ENCODE assay signal across 8 mouse cellular contexts in the genomic region with DNA sequence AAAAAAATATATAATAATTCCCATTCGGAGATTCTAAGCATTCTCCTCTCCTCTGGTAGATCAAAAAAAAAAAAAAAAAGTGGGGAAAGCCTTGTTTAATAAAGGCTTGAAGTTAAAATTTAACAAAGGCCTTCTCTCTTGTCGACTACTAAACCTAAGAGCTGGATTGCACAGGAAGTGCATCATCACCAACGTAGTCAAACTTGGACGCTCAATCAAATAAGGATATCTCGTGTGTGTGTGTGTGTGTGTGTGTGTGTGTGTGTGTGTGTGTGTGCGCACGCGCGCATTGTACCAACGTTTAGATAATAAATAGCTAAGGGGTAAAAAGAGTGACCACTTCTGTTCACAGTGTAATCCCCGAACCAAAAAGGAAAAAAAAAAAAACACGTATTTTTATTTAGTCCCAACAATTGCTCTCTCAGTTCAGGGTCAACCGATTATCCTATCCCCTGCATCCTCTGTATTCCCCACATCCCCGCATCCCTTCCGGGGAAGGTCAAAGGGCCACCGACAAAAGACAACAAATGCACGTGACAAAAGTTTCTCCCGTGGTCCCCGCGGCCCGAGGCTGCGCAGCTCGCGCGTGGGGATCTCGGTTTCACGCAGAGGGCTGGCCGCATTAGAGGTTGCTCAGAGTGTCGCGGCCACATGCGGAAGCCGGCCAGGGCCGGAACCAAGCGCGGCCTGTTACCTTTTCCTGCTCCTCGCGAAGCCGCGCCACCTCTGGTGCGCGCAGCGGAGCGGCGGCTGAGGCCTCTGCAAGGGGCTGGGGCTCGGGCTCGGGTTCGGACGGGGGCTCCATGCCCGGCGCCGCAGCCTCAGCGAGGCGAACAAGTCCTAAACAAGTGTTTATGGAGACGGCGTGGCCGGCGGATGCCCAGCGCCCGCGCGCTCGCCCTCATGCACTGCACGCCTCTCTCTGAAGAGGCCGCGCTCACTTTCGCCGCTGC. TPM values are rescaled to one million over a fixed set of nuclear protein-coding genes. Genes with fewer than 3 reads are reported as not detected.
DNase-seq lines count a peak whose midpoint lies in the region; ATAC-seq and TF ChIP-seq lines count a peak whose summit lies in the region.

No protein-coding gene starts in this region.

- H3K9me3 ChIP-seq in G1E (replicated peaks): no peaks in the 10 kb centered on the region
- H3K9me3 ChIP-seq in forebrain, postnatal 0 days (ENCODE audit: low read length): no peaks in the 10 kb centered on the region
- no peaks in the 10 kb centered on the region for H3K9me3 ChIP-seq in lung, embryonic 14.5 days (ENCODE audit: low read depth, low read length)

- H3K9ac ChIP-seq in forebrain, postnatal 0 days: peak overlapping the region; percentile 68
- H3K9ac ChIP-seq in lung, embryonic 14.5 days: peak overlapping the region; percentile 92

- under 1% methylated on average over 67 of the region's 67 CpGs for WGBS in forebrain, postnatal 0 days
- WGBS in lung, embryonic 14.5 days: under 1% methylated on average over 67 of the region's 67 CpGs

- peak overlapping the region; percentile 73 for H3K4me2 ChIP-seq in forebrain, postnatal 0 days (ENCODE audit: low read depth)
- peak overlapping the region; percentile 70 for H3K4me2 ChIP-seq in lung, embryonic 14.5 days

- TF ChIP-seq CTCF in G1E (IDR thresholded peaks at IDR 0.05; ENCODE audit: low read depth, low read length): no peak
- peak; percentile 18; the same call in 1 of the 2 replicates for TF ChIP-seq CTCF in forebrain, postnatal 0 days (IDR thresholded peaks at IDR 0.05; ENCODE audit: low read depth)
- TF ChIP-seq CTCF in lung, embryonic 14.5 days (IDR thresholded peaks at IDR 0.05; ENCODE audit: low read depth): no peak

- H3K27me3 ChIP-seq in G1E (ENCODE audit: insufficient read depth, low read length): peaks cover 12% of the 10 kb centered on the region
- H3K27me3 ChIP-seq in forebrain, postnatal 0 days (ENCODE audit: insufficient read depth, low read length): no peaks in the 10 kb centered on the region
- H3K27me3 ChIP-seq in lung, embryonic 14.5 days (ENCODE audit: insufficient read depth, low read length): no peaks in the 10 kb centered on the region

- peak; percentile 65 for ATAC-seq in G1E (ENCODE audit: extremely low read depth, insufficient number of reproducible peaks, low FRiP score, poor library complexity, severe bottlenecking)
- peak; percentile 74 for ATAC-seq in forebrain, postnatal 0 days
- peak; percentile 84 for ATAC-seq in lung, embryonic 14.5 days (ENCODE audit: insufficient read depth)
- ATAC-seq in neutrophil, adult 5-6 weeks (ENCODE audit: extremely low read depth, insufficient number of reproducible peaks, low FRiP score, poor library complexity, severe bottlenecking): peak; percentile 60

- H3K36me3 ChIP-seq in G1E (replicated peaks): peaks cover 16% of the 10 kb centered on the region
- no peaks in the 10 kb centered on the region for H3K36me3 ChIP-seq in forebrain, postnatal 0 days (ENCODE audit: insufficient read depth)
- H3K36me3 ChIP-seq in lung, embryonic 14.5 days (ENCODE audit: insufficient read depth): no peaks in the 10 kb centered on the region

- peaks cover 23% of the 10 kb centered on the region for H3K4me1 ChIP-seq in G1E (ENCODE audit: insufficient read depth, low read depth, low read length)
- H3K4me1 ChIP-seq in forebrain, postnatal 0 days (ENCODE audit: insufficient read depth): no peaks in the 10 kb centered on the region
- H3K4me1 ChIP-seq in lung, embryonic 14.5 days (ENCODE audit: insufficient read depth): no peaks in the 10 kb centered on the region

- H3K4me3 ChIP-seq in G1E (ENCODE audit: low read depth, low read length): peak overlapping the region; percentile 84
- peak overlapping the region; percentile 84 for H3K4me3 ChIP-seq in forebrain, postnatal 0 days (ENCODE audit: low read depth, low read length)
- peak overlapping the region; percentile 89 for H3K4me3 ChIP-seq in lung, embryonic 14.5 days (ENCODE audit: low read depth, low read length)

- H3K27ac ChIP-seq in forebrain, postnatal 0 days (ENCODE audit: low read depth, low read length): peak overlapping the region; percentile 80
- peak overlapping the region; percentile 93 for H3K27ac ChIP-seq in lung, embryonic 14.5 days (ENCODE audit: low read depth)

- peak; percentile 42 for DNase-seq in G1E (ENCODE audit: low spot score)
- peak; percentile 60 to 78 for DNase-seq in cerebellum, adult 18-20 months
- peak; percentile 82 for DNase-seq in forebrain, postnatal 0 days
- peak; percentile 63 for DNase-seq in heart, postnatal 4 days
- DNase-seq in layer of hippocampus, adult 8-10 months (ENCODE audit: low spot score in 2 of 2): peak; percentile 39 to 57
- DNase-seq in lung, embryonic 14.5 days: peak; percentile 83
- peak; percentile 27 for DNase-seq in testis, postnatal 14 days (ENCODE audit: low spot score)

RNA-seq across cellular contexts. Expression of a gene that starts 4.7 kb away (rescaled TPM):
- total RNA-seq in G1E (2014; fragmentation: Nextera tagmentation) (109 and 130 TPM in 2 replicates), G1E (2017) (56.3 and 64.1 TPM in 2 replicates)
- 30.6 and 32.5 TPM in 2 replicates for polyA plus RNA-seq in G1E (2012)
- total RNA-seq in forebrain, postnatal 0 days (2014; rRNA removed): 43.6 and 49.4 TPM in 2 replicates
- 35.9 and 39.0 TPM in 2 replicates for polyA plus RNA-seq in forebrain, postnatal 0 days (2015; fragmentation: Nextera tagmentation; extraction: Ambion mirVana)
- 10 to 100 TPM; 35.7 to 37.7 TPM for total RNA-seq in heart, postnatal 4 days (2021)
- total RNA-seq in layer of hippocampus, adult 8-10 months (2022): 10 to 100 TPM; 40.7 to 46.4 (median 43.4) TPM
- 65.1 and 65.7 TPM in 2 replicates for polyA plus RNA-seq in lung, embryonic 14.5 days (2014; fragmentation: Nextera tagmentation; extraction: Ambion mirVana)
- total RNA-seq in neutrophil, adult 5-6 weeks (2017): 33.2 and 41.4 TPM in 2 replicates

Comparison
In these comparisons a context has a peak if more than half of its experiments do, and no peak if none do; other contexts are left out.
1. Peak in every context shown above with its lines: DNase-seq, ATAC-seq, H3K4me3 ChIP-seq and H3K27ac ChIP-seq.
2. DNase-seq: peak in every context shown above with its lines; median percentile 83 in lung, embryonic 14.5 days; 82 in forebrain, postnatal 0 days; 69 in cerebellum, adult 18-20 months; 63 in heart, postnatal 4 days; 48 in layer of hippocampus, adult 8-10 months; 42 in G1E; 27 in testis, postnatal 14 days.